In the genomic region with DNA sequence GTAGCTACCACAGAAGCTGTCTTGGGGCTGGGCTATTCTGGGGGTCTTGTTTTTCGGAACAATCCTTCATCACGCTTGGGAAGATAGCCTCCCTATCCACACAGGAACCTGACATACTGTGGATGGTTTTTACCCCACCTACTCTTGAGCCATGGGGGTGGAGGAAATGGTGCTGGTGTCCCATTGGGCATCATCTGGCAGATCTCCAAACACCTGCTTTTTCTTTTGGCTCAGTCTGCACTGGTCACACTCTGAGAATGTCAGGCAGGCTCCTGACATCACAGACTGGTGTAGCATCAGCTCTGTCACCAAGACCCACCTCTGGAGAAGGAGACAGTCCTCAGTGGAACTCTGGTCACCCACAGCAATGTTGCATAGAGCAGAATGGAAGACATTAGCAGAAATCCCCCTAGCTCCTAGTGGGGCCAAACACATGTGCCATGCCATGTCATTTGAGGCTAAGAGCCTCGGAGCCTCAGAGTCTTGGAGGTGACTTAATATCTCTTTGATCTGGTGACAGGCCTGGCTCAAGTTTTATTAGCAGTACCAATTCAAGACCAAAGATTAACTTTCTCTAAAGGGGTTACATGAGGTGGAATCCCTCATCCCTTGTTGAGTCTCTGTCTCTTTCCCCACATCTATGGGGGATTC, we compare ENCODE assay signal across 10 mouse cellular contexts.
DNase-seq lines count a peak whose midpoint lies in the region; ATAC-seq lines count a peak whose summit lies in the region.
"Had no signal": no experiment of that assay in that cellular context is flagged by ENCODE, and none has a peak within 500 bp of the region (broad histone marks: within the 10 kb centered on the region; RNA-seq: fewer than 3 reads in every experiment).

No protein-coding gene starts in this region.

- H3K9ac ChIP-seq in kidney, embryonic 14.5 days (ENCODE audit: low read depth, low read length): no peak overlapping the region
- peak overlapping the region; percentile 24; the same call in 1 of the 2 replicates for H3K9ac ChIP-seq in hindbrain, embryonic 15.5 days
- H3K9ac ChIP-seq in neural tube, embryonic 12.5 days: no peak overlapping the region

- 19% methylated on average over 3 of the region's 3 CpGs for WGBS in kidney, embryonic 14.5 days
- WGBS in forebrain, embryonic 10.5 days: 21% methylated on average over 3 of the region's 3 CpGs
- 18% methylated on average over 3 of the region's 3 CpGs for WGBS in hindbrain, embryonic 15.5 days
- WGBS in neural tube, embryonic 12.5 days: 26% methylated on average over 3 of the region's 3 CpGs

- no peak; the same call in 1 of the 2 replicates for ATAC-seq in kidney, embryonic 14.5 days (ENCODE audit: low FRiP score, low TSS enrichment)
- peak; percentile 40 for ATAC-seq in hindbrain, embryonic 15.5 days (ENCODE audit: low FRiP score, low read depth)
- ATAC-seq in neural tube, embryonic 12.5 days (ENCODE audit: low FRiP score, low read depth): peak; percentile 48

- peak overlapping the region; percentile 22; the same call in 1 of the 2 replicates for H3K4me2 ChIP-seq in kidney, embryonic 14.5 days (replicated peaks; ENCODE audit: low read depth, low read length)
- H3K4me2 ChIP-seq in hindbrain, embryonic 15.5 days: peak overlapping the region; percentile 40
- peak overlapping the region; percentile 45 for H3K4me2 ChIP-seq in neural tube, embryonic 12.5 days (replicated peaks)

- DNase-seq in kidney, adult 9 months: no peak
- no peak for DNase-seq in forebrain, embryonic 10.5 days (ENCODE audit: extremely low spot score, low spot score)
- no peak for DNase-seq in c-Kit-positive CD71-positive TER-119-positive erythroid progenitor cells, embryonic 14.5 days (ENCODE audit: low spot score)
- no peak for DNase-seq in urinary bladder, postnatal 10 days (ENCODE audit: low spot score)
- DNase-seq: gastrocnemius, postnatal 10 days; thymus, postnatal 36 days had no signal

- no peak overlapping the region for H3K4me3 ChIP-seq in kidney, embryonic 14.5 days (ENCODE audit: low read length)
- peak overlapping the region; percentile 33 for H3K4me3 ChIP-seq in forebrain, embryonic 10.5 days
- no peak overlapping the region for H3K4me3 ChIP-seq in hindbrain, embryonic 15.5 days
- no peak overlapping the region for H3K4me3 ChIP-seq in neural tube, embryonic 12.5 days

- no peaks in the 10 kb centered on the region for H3K9me3 ChIP-seq in kidney, embryonic 14.5 days (ENCODE audit: control insufficient read depth, low read length)
- H3K9me3 ChIP-seq in forebrain, embryonic 10.5 days: peaks cover 8% of the 10 kb centered on the region; the same call in 1 of the 2 replicates
- H3K9me3 ChIP-seq in hindbrain, embryonic 15.5 days: no peaks in the 10 kb centered on the region
- no peaks in the 10 kb centered on the region for H3K9me3 ChIP-seq in neural tube, embryonic 12.5 days

- no peak overlapping the region for H3K27ac ChIP-seq in kidney, embryonic 14.5 days (ENCODE audit: low read depth, low read length)
- peak overlapping the region; percentile 85 for H3K27ac ChIP-seq in forebrain, embryonic 10.5 days
- H3K27ac ChIP-seq in hindbrain, embryonic 15.5 days (replicated peaks): peak overlapping the region; percentile 72
- peak overlapping the region; percentile 29 for H3K27ac ChIP-seq in neural tube, embryonic 12.5 days
- H3K27ac ChIP-seq: macrophage had no signal

- no peaks in the 10 kb centered on the region for H3K27me3 ChIP-seq in kidney, embryonic 14.5 days (ENCODE audit: control insufficient read depth, insufficient read depth, low read length)
- peaks cover 26% of the 10 kb centered on the region for H3K27me3 ChIP-seq in forebrain, embryonic 10.5 days (ENCODE audit: poor library complexity, severe bottlenecking)
- H3K27me3 ChIP-seq in hindbrain, embryonic 15.5 days: no peaks in the 10 kb centered on the region
- H3K27me3 ChIP-seq in neural tube, embryonic 12.5 days (replicated peaks): peaks cover 8% of the 10 kb centered on the region; the same call in 1 of the 2 replicates

- peaks cover 21% of the 10 kb centered on the region for H3K4me1 ChIP-seq in kidney, embryonic 14.5 days (ENCODE audit: control insufficient read depth, insufficient read depth, low read length)
- H3K4me1 ChIP-seq in forebrain, embryonic 10.5 days: peaks cover 82% of the 10 kb centered on the region
- peaks cover 40% of the 10 kb centered on the region for H3K4me1 ChIP-seq in hindbrain, embryonic 15.5 days (replicated peaks)
- H3K4me1 ChIP-seq in neural tube, embryonic 12.5 days: peaks cover 43% of the 10 kb centered on the region

- no peaks in the 10 kb centered on the region for H3K36me3 ChIP-seq in kidney, embryonic 14.5 days (ENCODE audit: control insufficient read depth, insufficient read depth, low read length)
- peaks cover 11% of the 10 kb centered on the region for H3K36me3 ChIP-seq in forebrain, embryonic 10.5 days (replicated peaks)
- no peaks in the 10 kb centered on the region for H3K36me3 ChIP-seq in hindbrain, embryonic 15.5 days
- no peaks in the 10 kb centered on the region for H3K36me3 ChIP-seq in neural tube, embryonic 12.5 days
